Mouse (Mus musculus) small intestine, adult 2 months (tissue): ENCODE results near the gene E430018J23Rik. TPM values are rescaled to one million over a fixed set of nuclear protein-coding genes. Genes with fewer than 3 reads are reported as not detected.
A peak's percentile ranks its signal among the peaks of the same experiment; 100 is the strongest.

Experiments used
- H3K27ac ChIP-seq: fragments of 200-500 bp; 2 replicates; pipeline ENCODE4 v1.5.1; 2012; ENCODE audit warnings: low read depth, low read length, control low read depth, inconsistent platforms; ENCODE audit not compliant: insufficient read depth
- H3K27me3 ChIP-seq: fragments of 200-500 bp; 2 replicates; pipeline ENCODE4 v1.6.1; 2012; ENCODE audit warnings: mild to moderate bottlenecking, moderate library complexity, low read length, inconsistent platforms; ENCODE audit not compliant: control insufficient read depth, insufficient read depth
- H3K36me3 ChIP-seq: fragments of 200-500 bp; 2 replicates; pipeline ENCODE4 v1.6.1; 2012; ENCODE audit warnings: mild to moderate bottlenecking, low read length, control low read depth, inconsistent platforms; ENCODE audit not compliant: control insufficient read depth, insufficient read depth
- H3K4me1 ChIP-seq: fragments of 200-500 bp; 2 replicates; pipeline ENCODE4 v1.6.1; 2012; ENCODE audit warnings: low read length, inconsistent platforms, mixed read lengths; ENCODE audit not compliant: control insufficient read depth, insufficient read depth, insufficient read length
- H3K4me3 ChIP-seq: fragments of 200-500 bp; 2 replicates; pipeline ENCODE4 v1.5.1; 2012; ENCODE audit warnings: low read depth, mild to moderate bottlenecking, control low read depth, inconsistent platforms, low read length, moderate library complexity
- CTCF ChIP-seq: fragments of 200-500 bp; IDR thresholded peaks from 2 replicates; pipeline ENCODE4 v1.5.1; 2012; ENCODE audit warnings: low read depth, mild to moderate bottlenecking, control low read depth, inconsistent platforms, low read length, moderate library complexity, mixed read lengths; ENCODE audit not compliant: insufficient replicate concordance, insufficient read length; ENCODE audit errors: extremely low read depth
- POLR2A ChIP-seq: fragments of 200-500 bp; IDR thresholded peaks from 2 replicates; pipeline ENCODE4 v1.6.1; 2012; ENCODE audit warnings: low read depth, mild to moderate bottlenecking, control low read depth, inconsistent platforms, low read length, moderate library complexity
- WGBS: fragments of 180-500 bp; shearing (Covaris S2); methylation state at CpG from one replicate; pipeline ENCODE4 v1.1.7; 2018; 5-methylcytosine and 5-hydroxymethylcytosine counted together
- polyA plus RNA-seq: library from polyadenylated mRNA; depleted of rRNA; stranded (reverse); fragments of >200 nt; gene quantifications from 2 replicates; pipeline ENCODE4 v1.2.3, GENCODE M21; 2012; rRNA removed

Gene E430018J23Rik
- polyA plus RNA-seq: 6.5 and 12.8 TPM in 2 replicates

GRCm38 (mm10) chr7:127393157-127393943, at the start of gene E430018J23Rik:
E430018J23Rik (minus strand) TSS chr7:127393629.
- Histone ChIP-seq H3K4me3 (peak within 1 kb of the TSS; percentile 87), H3K27me3 (no peaks in the 10 kb centered on the region), H3K27ac (peak within 1 kb of the TSS; percentile 92), H3K4me1 (peaks cover 11% of the 10 kb centered on the region), H3K36me3 (peaks cover 8% of the 10 kb centered on the region)
- WGBS: under 1% methylated on average over 45 of the region's 45 CpGs
- TF ChIP-seq CTCF (no peak), POLR2A (no peak; the same call in 1 of the 2 replicates)

- TF ChIP-seq POLR2A: no peak
- peak; percentile 56; the same call in 1 of the 2 replicates for TF ChIP-seq CTCF
- no peaks in the 10 kb centered on the region for H3K4me1 ChIP-seq
- H3K27ac ChIP-seq: no peak overlapping the region
- no peak overlapping the region for H3K4me3 ChIP-seq
- H3K27me3 ChIP-seq: no peaks in the 10 kb centered on the region
- peaks cover under 1% of the 10 kb centered on the region; the same call in 1 of the 2 replicates for H3K36me3 ChIP-seq
- WGBS: 94% methylated on average over 3 of the region's 3 CpGs
Measured at GRCm38 (mm10) chr7:127437724-127438123, 44.3 kb upstream of the E430018J23Rik start.

GRCm38 (mm10) chr7:127435206-127435605, 41.8 kb upstream of the E430018J23Rik start:
- TF ChIP-seq CTCF: no peak
- no peak for TF ChIP-seq POLR2A
- Histone ChIP-seq H3K4me3 (no peak overlapping the region), H3K4me1 (no peaks in the 10 kb centered on the region), H3K27me3 (no peaks in the 10 kb centered on the region), H3K36me3 (no peaks in the 10 kb centered on the region), H3K27ac (no peak overlapping the region)
- 95% methylated on average over 4 of the region's 4 CpGs for WGBS

GRCm38 (mm10) chr7:127426354-127426753, 32.9 kb upstream of the E430018J23Rik start:
- TF ChIP-seq CTCF: no peak
- no peak for TF ChIP-seq POLR2A
- peaks cover 8% of the 10 kb centered on the region for H3K4me1 ChIP-seq
- no peaks in the 10 kb centered on the region for H3K36me3 ChIP-seq
- no peak overlapping the region for H3K4me3 ChIP-seq
- H3K27me3 ChIP-seq: no peaks in the 10 kb centered on the region
- peak overlapping the region; percentile 74; the same call in 1 of the 2 replicates for H3K27ac ChIP-seq
- whole genome bisulfite sequencing: 33% methylated on average over 3 of the region's 3 CpGs

GRCm38 (mm10) chr7:127425911-127426310, 32.5 kb upstream of the E430018J23Rik start:
- Histone ChIP-seq H3K27me3 (no peaks in the 10 kb centered on the region), H3K36me3 (no peaks in the 10 kb centered on the region), H3K4me3 (no peak overlapping the region), H3K27ac (peak overlapping the region; percentile 77; the same call in 1 of the 2 replicates), H3K4me1 (peaks cover 10% of the 10 kb centered on the region)
- TF ChIP-seq POLR2A (no peak), CTCF (no peak)
- WGBS: 60% methylated on average over 2 of the region's 2 CpGs

- H3K4me1 ChIP-seq: peaks cover 10% of the 10 kb centered on the region
- 82% methylated on average over 3 of the region's 3 CpGs for WGBS
- no peak overlapping the region for H3K4me3 ChIP-seq
- no peaks in the 10 kb centered on the region for H3K36me3 ChIP-seq
- no peaks in the 10 kb centered on the region for H3K27me3 ChIP-seq
- H3K27ac ChIP-seq: peak overlapping the region; percentile 41
- TF ChIP-seq POLR2A (no peak), CTCF (no peak)
Measured at GRCm38 (mm10) chr7:127425291-127425690, 31.9 kb upstream of the E430018J23Rik start.

- Histone ChIP-seq H3K4me3 (peak overlapping the region; percentile 85), H3K4me1 (peaks cover 10% of the 10 kb centered on the region), H3K27me3 (no peaks in the 10 kb centered on the region), H3K36me3 (peaks cover 9% of the 10 kb centered on the region), H3K27ac (no peak overlapping the region)
- WGBS: 1% methylated on average over 15 of the region's 15 CpGs
- TF ChIP-seq POLR2A (no peak), CTCF (no peak)
Measured at GRCm38 (mm10) chr7:127422247-127422646, 28.8 kb upstream of the E430018J23Rik start.
